Mouse (Mus musculus): Measurements from ENCODE around the gene Frmd6.

The Frmd6 gene

DNA sequence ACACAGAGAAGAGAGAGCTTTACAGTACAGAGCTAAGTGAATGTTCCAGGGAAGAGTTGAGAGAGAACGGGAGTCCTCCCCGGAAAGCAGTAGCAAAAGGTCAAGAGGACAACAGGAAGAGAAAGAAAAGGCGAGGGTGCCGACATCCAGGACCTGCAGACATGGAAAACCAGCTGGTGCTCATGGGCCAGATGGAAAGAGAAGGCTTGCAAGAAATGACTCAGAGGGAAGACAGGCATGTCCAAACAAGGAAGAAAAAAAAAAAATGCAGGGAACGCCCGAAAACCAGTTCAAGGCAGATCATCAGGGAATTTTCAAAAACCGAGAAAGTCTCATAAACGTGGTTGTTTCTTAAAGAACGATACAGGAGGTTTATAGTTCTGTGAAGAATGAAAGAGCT is 81.6 kb downstream of the Frmd6 start:
- no peak for DNase-seq

DNA sequence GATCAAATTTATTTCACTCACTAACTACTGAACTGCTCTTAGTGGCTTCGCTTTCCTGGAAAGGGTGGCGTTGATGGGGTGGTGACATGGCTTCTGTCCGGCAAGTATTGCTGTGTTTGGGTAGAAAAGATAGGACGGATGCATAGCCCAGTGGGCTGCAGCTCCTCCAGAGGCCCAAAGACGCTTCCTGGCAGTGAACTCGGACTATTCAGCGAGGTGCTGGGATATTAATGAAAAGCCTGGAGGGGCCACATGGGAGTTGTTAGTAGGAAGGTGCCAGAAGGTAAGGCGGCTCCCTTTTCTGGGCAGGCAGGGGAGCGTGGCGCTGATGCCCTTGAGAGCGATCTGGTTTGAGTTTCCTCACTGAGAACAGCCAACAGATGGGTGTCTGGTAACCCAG is 82.3 kb downstream of the Frmd6 start:
- DNase-seq, result no peak

DNA sequence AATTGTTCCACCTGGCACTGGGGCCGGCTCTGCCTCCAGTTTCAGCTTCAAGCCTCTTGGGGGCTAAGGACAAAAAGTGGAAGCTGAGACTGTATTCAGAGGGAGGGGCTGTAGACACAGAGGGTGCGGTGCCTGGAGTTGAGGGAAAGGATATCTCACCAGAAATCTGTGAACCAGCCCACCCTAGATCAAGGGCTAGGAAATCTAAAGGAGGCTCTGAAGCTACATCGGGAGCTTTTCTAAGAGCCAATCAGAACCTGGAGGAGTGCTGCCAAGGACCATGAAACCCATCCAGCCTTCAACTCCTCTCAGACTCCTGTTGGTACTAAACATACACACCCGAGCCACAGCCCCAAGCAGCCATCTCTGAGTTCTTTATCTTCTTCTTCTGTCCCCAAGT is 82.8 kb downstream of the Frmd6 start:
- DNase-seq, result no peak

DNA sequence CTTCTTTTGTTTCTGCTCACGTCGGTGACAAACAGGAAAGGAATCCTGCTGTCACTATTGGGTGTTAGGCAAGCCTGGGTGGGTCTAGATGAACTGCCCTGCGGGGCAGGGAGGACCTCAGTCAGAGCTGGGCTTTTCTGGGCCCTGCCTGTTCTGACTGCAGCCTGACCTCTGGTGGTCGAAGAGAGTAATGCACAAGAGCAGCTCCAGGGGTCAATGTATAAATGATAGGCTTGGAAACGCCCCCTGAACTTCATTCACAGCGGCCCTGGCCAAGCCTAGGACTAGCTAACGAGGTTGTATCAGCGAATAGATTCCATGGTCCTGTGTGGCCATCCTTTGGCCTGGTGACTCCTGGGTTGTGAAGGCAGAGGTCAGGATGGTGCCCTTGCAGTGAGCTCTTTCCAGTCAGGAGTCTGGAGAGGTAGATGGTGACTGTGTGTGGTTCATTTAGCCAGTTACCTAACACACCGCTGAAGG is 85.0 kb downstream of the Frmd6 start:
- DNase-seq, result peak; percentile 82 to 90

DNA sequence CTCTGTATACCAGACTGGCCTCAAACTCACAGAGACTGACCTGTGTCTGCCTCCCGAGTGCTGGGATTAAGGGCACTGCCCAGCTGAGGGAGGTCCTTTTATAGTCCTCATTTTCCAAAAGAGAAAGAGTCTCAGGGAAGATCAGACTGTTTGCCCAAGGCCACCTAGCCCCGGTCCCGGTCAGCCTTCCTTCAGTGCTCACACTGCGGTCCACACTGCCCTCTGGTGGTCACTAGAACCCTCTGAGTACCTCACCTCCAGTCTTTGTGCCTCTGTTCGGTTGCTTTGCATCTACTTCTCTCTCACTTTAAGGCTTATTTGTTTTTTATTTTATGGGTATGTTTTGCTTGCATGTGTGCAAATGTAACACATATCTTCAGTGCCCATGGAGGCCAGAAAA is 85.7 kb downstream of the Frmd6 start:
- peak; percentile 77 to 85 for DNase-seq

DNA sequence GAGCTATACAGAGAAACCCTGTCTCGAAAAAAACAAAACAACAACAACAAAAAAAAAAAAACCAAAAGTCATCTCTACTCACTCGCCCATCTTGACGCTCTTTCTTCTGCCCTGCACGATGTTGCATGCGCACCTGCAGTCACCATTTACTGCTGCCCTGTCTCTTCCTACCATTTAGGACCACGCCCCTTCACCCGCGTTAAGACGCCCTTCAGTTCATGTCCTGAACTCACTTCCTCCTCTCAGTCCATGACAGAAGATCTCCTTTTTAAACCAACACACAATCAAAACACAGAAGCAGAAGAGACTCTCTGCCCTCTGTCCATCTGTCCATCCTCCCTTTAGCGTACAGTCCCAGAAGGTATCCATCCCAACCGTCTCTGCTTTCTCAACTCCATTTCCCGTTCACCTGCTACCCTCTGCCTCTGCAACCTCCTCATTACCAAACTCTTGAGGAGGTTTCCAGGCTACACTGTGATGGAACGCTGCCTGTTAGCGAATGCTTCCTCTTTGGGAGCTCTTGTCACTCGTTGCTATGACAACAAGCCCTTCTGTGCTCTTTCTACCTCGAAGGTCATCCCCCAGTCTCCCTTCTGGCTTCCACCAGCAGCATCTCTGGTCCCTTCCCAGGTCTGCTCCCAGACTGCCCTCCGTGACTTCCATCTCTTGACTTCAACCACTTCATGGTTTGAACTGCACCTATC is 86.5 kb downstream of the Frmd6 start:
- DNase-seq, result no peak

DNA sequence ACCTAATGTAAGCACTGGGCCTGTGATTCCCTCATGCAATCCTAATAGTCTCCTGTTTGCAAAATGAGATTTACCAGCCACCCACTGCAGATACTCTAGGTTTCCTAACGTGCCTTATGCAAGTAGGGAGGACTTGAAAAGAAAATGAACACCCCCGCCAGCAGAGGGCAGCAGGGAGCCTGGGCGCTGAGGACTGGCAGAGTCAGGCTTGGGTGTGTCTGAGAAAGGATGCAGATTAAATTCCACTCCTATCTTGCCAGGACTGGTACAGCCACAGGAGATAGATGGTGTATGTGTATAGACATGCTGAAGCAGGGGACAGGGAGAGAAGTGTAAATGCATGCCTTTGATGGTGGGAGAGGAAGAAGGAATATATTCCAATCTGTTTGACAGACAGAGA is 88.1 kb downstream of the Frmd6 start:
- DNase-seq, result peak; percentile 75 to 84

DNA sequence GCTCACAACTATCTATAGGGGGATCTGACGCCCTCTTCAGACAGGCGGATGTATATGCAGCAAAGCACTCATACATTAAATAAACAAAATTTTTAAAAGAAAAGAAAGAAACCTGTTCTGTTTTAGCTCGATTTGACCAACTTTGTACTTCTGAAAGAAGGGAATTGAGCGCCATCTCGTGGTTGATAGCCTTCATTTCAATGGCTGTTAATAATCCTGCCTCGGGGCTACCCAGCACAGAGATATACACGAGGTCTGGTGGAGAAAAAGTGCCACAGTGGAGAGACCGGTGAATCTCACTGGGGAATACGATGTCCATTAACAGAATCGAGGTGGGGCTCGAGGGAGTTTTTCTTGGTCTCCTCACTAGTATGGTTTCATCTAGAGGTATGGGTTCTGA is 89.1 kb downstream of the Frmd6 start:
- DNase-seq, result peak in 1 of 2 experiments; percentile 52

DNA sequence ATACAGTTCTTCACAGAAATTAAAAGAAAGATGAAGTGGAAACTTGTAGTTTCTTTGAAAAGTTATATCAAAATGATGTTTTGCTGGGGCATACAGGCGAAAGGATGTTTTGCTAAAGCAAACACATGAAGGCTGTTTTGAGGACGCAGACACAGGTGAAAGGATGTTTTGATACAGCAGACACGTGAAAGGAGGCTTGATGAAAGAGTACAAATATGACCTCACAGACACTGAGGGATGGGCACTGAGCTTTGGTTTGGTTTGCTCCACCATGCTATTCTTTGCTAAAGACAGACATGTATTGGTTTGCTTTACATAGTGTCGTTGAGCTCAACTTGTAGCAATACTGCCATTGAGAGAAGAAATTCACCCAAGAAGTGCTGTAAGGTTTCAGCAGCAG is 104.5 kb downstream of the Frmd6 start:
- DNase-seq, result no peak

DNA sequence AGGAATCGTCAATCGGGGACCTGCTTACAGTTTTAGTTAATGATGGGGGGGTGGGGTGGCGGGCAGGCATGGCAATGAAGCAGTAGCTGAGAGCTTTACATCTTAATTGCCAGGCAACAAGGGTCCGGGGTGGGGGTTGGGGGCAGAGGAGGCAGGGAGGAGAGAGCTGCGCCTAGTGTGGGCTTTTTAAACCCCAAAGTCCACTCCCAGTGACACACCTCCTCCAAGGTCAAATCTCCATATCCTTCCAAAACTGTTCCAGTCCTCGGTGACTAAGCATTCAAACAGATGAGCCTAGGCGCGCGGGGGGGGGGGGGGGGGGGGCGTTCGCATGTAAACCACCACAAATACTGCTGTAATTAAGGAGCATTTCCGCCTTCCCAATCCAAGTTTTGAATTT is 111.8 kb downstream of the Frmd6 start:
- DNase-seq, result no peak

DNA sequence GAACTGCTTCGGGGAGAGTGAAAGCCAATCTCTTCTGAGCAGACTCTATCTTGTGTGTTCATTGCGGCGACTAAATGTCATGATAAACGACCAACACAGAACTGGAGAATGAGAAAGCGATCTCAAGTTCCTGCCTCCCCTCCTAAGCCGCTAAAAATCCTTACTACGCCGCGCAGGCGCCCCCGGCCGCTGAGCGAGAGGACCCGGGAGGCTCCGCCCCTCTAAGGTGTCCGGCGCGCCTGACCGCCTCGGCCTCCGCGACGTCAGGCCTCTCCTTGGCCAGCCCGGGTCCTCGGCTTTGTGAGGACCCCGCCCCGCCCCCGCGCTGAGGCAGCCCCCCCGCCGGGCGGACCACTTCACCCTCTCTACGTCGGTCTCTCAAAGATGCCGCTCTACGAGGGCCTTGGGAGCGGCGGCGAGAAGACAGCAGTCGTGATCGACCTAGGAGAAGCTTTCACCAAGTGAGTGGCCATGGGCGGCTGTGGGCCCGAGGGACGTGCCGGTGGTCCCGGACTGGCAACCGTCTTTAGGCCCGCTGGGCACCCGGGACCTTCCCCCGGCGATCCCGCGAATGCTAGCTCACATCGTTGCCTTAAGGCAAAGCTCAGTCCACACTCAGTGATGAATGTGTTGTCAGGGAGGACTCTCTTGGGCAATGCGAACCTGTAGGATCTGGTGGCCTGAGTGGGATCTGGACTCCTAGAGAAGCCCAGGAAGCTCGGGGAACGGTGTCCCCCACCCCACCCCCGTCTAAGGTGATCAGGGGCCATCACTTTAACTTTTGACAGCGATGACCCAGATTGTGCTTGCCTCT is 112.5 kb downstream of the Frmd6 start, which contains the start of gene Actr10:
TSS of gene Actr10 (plus strand) at position 287 of the 814 bp plus-strand sequence.
- peak; percentile 96 for DNase-seq

DNA sequence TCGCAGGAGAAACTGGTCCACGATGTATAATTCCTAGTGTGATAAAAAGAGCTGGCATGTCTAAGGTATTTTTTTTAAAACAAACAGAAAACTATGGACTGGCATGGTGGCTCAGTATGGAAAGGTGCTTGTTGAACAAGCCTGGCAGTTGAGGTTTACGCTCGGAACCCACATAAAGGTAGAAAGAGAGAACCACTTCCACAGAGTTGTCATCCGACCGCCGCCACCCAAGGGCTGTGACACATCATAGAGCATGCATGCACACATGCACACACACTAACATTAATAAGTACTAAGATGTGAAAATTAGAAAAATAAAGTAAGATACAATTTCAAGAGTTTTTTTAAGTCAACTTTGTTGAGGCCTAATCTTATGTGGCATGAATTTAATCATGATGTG is 115.5 kb downstream of the Frmd6 start:
- no peak for DNase-seq

DNA sequence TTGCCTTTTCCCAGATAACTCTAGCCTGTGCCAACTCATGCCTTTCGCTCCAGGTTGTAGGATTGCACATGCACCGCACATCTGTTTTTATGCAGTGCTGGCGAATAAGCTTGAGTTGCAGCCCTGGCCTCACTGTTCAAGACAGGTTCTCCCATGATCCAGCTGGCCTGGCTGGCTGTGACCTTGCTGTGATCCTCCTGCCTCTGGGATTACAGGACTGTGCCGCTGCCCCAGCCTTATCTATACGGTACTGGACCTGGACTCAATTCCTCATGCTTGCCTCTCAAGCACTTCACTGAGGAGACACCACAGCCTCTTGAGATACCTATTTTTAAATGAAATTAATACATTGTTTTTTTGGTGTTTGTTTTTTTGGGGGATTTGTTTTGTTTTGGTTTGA is 118.9 kb downstream of the Frmd6 start:
- DNase-seq, result no peak

DNA sequence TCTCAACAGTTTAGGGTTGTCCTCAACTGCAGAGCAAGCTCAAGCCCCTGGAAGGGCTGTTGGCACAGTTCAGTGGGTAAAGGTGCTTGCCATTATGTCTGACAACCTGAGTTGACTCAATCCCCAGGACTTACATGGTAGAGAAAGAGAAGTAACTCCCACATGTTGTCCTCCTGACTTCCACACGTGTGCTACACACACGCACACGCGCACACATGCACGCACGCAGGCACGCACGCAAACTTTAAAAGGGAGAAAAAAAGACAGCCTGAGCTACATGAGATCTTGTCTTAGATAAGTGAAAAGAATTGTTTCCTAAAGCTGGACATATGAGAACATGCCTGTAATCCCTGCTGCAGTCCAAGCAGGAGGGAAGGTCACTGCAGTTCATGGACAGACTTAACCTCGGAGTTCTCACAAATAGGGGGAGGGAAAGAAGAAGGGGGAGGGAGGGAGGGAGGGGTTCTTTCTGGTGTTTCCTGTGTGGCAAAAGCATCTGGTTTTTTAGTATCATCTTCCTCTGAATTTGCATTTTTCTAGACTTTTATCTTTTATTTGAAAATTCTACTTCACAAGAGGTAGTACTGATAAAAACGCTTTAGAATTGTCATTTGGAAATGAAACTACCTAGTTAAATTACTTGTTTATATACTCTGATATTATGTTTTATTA is 121.4 kb downstream of the Frmd6 start:
- no peak for DNase-seq

Measured in lung, postnatal 4 days (tissue).